Mouse (Mus musculus): ENCODE results near the gene Cdh5.

- TF ChIP-seq POLR2A (IDR thresholded peaks at IDR 0.05; ENCODE audit: insufficient read depth, low read length) (no peak), CTCF (IDR thresholded peaks at IDR 0.05; ENCODE audit: low read depth, low read length) (no peak), EP300 (IDR thresholded peaks at IDR 0.05; ENCODE audit: insufficient read depth, low read depth, low read length) (no peak)
Observed at GRCm38 (mm10) chr8:104160731-104161130, 59.3 kb downstream of the Cdh5 start.
